Mouse (Mus musculus): ENCODE measurements at regions not wholly inside any gene's neighbourhood (a gene's known extent, or its start where the extent isn't known, plus 50 kb on each side); places are given as distances from the start of the nearest gene placed in this dataset.
A peak's percentile ranks its signal among the peaks of the same experiment; 100 is the strongest.

DNA sequence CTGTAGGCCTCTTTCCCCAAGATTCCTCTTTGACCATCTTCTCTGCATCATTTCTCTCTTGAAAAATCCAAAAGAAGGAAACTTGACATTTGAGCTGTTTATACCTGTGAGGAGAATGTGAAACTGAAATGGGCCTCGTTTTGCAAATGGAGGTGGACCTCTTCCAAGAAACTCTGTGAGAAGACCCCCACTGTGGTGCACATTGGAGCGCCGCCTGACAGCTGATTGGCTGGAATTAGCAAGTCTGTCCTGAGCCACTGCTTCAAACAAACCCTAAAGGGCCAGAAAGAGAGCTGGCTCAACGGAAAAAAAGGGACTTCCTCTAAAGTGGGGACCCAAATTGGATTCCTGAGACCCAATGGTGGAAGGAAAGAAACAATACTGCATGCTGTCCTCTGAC is 250.9 kb upstream of the Trpc7 start:
- H3K4me2 ChIP-seq (ENCODE audit: low read depth, severe bottlenecking), result no peak overlapping the region
- H3K27me3 ChIP-seq (ENCODE audit: control insufficient read depth, insufficient read depth, low read length), result no peaks in the 10 kb centered on the region
- 43% methylated on average over 4 of the region's 4 CpGs for WGBS
- ATAC-seq (ENCODE audit: insufficient number of reproducible peaks, low FRiP score, low TSS enrichment, low read depth), result no peak
- no peak for DNase-seq (ENCODE audit: low spot score)
- no peaks in the 10 kb centered on the region for H3K9me3 ChIP-seq (ENCODE audit: control insufficient read depth, low read length)
- no peaks in the 10 kb centered on the region for H3K36me3 ChIP-seq (ENCODE audit: control insufficient read depth, insufficient read depth, low read length)
- peaks cover 5% of the 10 kb centered on the region; the same call in 1 of the 2 replicates for H3K4me1 ChIP-seq (ENCODE audit: control insufficient read depth, insufficient read depth, low read length)
- no peak overlapping the region for H3K27ac ChIP-seq (replicated peaks; ENCODE audit: low read depth, low read length)
- no peak overlapping the region for H3K4me3 ChIP-seq (ENCODE audit: low read depth, low read length)
- no peak overlapping the region for H3K9ac ChIP-seq (ENCODE audit: low read length)

DNA sequence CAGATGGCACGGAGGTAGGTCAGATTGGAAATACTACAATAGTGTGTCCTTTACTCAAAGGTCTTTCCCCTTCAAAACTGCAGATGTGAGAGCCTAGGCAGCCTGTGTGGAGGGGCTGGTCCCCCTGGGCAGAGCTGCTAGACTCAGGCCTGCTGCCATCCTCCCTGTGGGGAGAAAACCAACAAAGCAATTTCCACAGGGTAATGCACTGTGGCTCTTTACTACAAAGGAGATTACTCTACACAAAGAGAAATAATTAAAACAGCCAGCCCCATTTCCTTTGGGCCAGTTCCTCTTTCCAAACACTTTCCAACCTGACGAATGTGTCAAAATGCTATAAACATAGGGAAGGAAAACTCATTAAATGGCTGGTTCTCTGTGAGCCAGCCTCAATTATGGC is 250.0 kb upstream of the Trpc7 start:
- Histone ChIP-seq H3K36me3 (ENCODE audit: control insufficient read depth, insufficient read depth, low read length) (no peaks in the 10 kb centered on the region), H3K27me3 (ENCODE audit: control insufficient read depth, insufficient read depth, low read length) (no peaks in the 10 kb centered on the region), H3K4me1 (ENCODE audit: control insufficient read depth, insufficient read depth, low read length) (peaks cover 5% of the 10 kb centered on the region; the same call in 1 of the 2 replicates), H3K4me2 (ENCODE audit: low read depth, severe bottlenecking) (no peak overlapping the region), H3K9me3 (ENCODE audit: control insufficient read depth, low read length) (no peaks in the 10 kb centered on the region), H3K27ac (replicated peaks; ENCODE audit: low read depth, low read length) (peak overlapping the region; percentile 24), H3K4me3 (ENCODE audit: low read depth, low read length) (no peak overlapping the region), H3K9ac (ENCODE audit: low read length) (no peak overlapping the region)
- WGBS, result 25% methylated on average over 2 of the region's 2 CpGs
- ATAC-seq (ENCODE audit: insufficient number of reproducible peaks, low FRiP score, low TSS enrichment, low read depth) (no peak), DNase-seq (ENCODE audit: low spot score) (peak; percentile 41)

DNA sequence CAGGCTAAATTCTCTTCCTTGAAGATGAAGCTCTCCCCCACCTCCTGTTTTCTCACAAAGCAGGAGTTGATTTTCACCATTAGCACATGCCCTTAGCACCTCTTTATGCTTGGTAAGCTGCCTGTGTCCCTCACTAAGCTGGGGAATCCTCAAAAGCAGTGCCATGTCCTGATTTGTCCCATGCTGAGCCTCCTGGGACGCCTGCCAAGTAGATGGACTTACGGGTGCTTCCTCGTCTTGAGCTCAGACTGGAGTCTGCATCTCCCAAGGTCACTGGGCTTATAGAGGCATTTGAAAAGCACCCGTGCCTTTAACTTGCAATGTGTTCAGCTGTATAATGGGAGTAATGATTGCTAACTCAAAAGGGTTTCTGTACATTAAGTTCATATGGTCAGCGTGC is 247.1 kb upstream of the Trpc7 start:
- DNase-seq (ENCODE audit: low spot score) (no peak), ATAC-seq (ENCODE audit: insufficient number of reproducible peaks, low FRiP score, low TSS enrichment, low read depth) (no peak)
- 72% methylated on average over 5 of the region's 5 CpGs for WGBS
- no peaks in the 10 kb centered on the region for H3K9me3 ChIP-seq (ENCODE audit: control insufficient read depth, low read length)
- H3K4me1 ChIP-seq (ENCODE audit: control insufficient read depth, insufficient read depth, low read length), result peaks cover 5% of the 10 kb centered on the region; the same call in 1 of the 2 replicates
- no peak overlapping the region for H3K4me3 ChIP-seq (ENCODE audit: low read depth, low read length)
- no peaks in the 10 kb centered on the region for H3K27me3 ChIP-seq (ENCODE audit: control insufficient read depth, insufficient read depth, low read length)
- no peak overlapping the region for H3K9ac ChIP-seq (ENCODE audit: low read length)
- no peak overlapping the region for H3K4me2 ChIP-seq (ENCODE audit: low read depth, severe bottlenecking)
- no peak overlapping the region for H3K27ac ChIP-seq (replicated peaks; ENCODE audit: low read depth, low read length)
- H3K36me3 ChIP-seq (ENCODE audit: control insufficient read depth, insufficient read depth, low read length), result no peaks in the 10 kb centered on the region

DNA sequence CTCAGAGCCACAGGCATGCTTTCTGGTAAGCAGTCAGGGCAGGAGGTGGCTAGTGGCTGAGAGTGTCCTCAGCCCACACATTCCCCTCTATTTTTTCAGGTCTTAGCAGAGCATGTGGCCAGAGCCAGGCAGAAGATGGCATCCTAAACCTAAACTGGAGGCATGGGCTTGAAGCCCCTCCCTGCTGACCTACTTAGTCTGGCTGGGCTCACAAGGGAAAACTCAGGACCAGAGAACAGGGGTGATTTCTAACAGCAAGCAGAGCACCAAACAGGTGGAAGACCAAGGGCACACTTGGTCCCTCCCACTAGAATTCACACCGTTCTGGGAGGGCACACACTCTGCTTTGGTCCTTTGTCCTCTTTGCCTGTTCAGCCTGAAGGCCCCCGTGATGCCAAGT is 246.6 kb upstream of the Trpc7 start:
- Histone ChIP-seq H3K27me3 (ENCODE audit: control insufficient read depth, insufficient read depth, low read length) (no peaks in the 10 kb centered on the region), H3K9ac (ENCODE audit: low read length) (no peak overlapping the region), H3K4me1 (ENCODE audit: control insufficient read depth, insufficient read depth, low read length) (peaks cover 5% of the 10 kb centered on the region; the same call in 1 of the 2 replicates), H3K27ac (replicated peaks; ENCODE audit: low read depth, low read length) (no peak overlapping the region), H3K9me3 (ENCODE audit: control insufficient read depth, low read length) (no peaks in the 10 kb centered on the region), H3K4me2 (ENCODE audit: low read depth, severe bottlenecking) (no peak overlapping the region), H3K36me3 (ENCODE audit: control insufficient read depth, insufficient read depth, low read length) (no peaks in the 10 kb centered on the region), H3K4me3 (ENCODE audit: low read depth, low read length) (no peak overlapping the region)
- 22% methylated on average over 2 of the region's 2 CpGs for whole genome bisulfite sequencing
- no peak for ATAC-seq (ENCODE audit: insufficient number of reproducible peaks, low FRiP score, low TSS enrichment, low read depth)
- no peak for DNase-seq (ENCODE audit: low spot score)

DNA sequence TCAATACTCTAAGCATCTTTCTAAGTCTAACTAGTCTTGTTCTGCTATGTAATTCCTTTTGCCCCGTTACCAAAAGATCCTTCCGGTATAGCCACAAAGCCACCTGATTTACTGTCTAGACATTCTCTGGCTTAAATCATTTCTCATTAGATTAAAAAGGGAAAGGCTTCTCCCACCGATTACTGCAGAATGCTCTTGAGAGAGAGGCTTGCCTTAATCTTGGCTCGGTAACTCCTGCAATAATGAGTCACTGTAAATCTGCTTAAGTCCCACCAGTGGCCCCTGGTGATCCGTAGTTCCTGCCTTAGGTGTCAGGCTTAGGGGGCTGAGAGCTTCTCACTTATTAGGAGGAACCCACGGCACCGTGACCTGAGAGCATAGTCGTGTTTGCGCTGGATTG is 220.1 kb upstream of the Trpc7 start:
- 52% methylated on average over 9 of the region's 9 CpGs for WGBS
- no peak overlapping the region for H3K9ac ChIP-seq (ENCODE audit: low read length)

DNA sequence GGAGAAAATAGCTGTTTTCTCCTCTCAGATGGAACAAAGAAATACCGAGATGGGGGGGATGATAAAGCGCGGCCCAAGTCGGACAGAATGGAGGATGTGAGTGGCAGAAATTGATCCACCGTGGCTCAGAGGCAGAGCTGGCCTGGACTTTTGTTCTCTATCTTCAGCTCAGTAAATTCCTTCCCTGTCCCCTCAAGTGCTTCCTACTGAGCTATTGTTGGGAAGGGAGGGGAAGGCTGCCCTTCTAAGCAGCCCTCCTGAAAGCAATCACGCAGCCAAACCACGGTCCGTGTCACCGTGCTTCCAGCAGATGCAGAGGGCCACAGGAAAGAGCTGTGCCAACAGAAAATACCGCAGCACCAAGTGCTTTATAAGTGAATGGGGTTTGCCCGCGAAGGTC is 212.2 kb upstream of the Trpc7 start:
- Histone ChIP-seq H3K4me2 (ENCODE audit: low read depth, severe bottlenecking) (no peak overlapping the region), H3K27me3 (ENCODE audit: control insufficient read depth, insufficient read depth, low read length) (no peaks in the 10 kb centered on the region), H3K9ac (ENCODE audit: low read length) (no peak overlapping the region), H3K9me3 (ENCODE audit: control insufficient read depth, low read length) (no peaks in the 10 kb centered on the region), H3K4me1 (ENCODE audit: control insufficient read depth, insufficient read depth, low read length) (no peaks in the 10 kb centered on the region), H3K27ac (replicated peaks; ENCODE audit: low read depth, low read length) (no peak overlapping the region), H3K4me3 (ENCODE audit: low read depth, low read length) (no peak overlapping the region), H3K36me3 (ENCODE audit: control insufficient read depth, insufficient read depth, low read length) (no peaks in the 10 kb centered on the region)
- DNase-seq (ENCODE audit: low spot score), result no peak
- WGBS, result 29% methylated on average over 12 of the region's 12 CpGs
- ATAC-seq (ENCODE audit: insufficient number of reproducible peaks, low FRiP score, low TSS enrichment, low read depth), result no peak

More for the DNA sequence above, 220.1 kb upstream of the Trpc7 start:
- DNase-seq (ENCODE audit: low spot score) (no peak), ATAC-seq (ENCODE audit: insufficient number of reproducible peaks, low FRiP score, low TSS enrichment, low read depth) (no peak)
- no peak overlapping the region for H3K27ac ChIP-seq (replicated peaks; ENCODE audit: low read depth, low read length)
- H3K36me3 ChIP-seq (ENCODE audit: control insufficient read depth, insufficient read depth, low read length), result no peaks in the 10 kb centered on the region
- no peak overlapping the region for H3K4me3 ChIP-seq (ENCODE audit: low read depth, low read length)
- H3K9me3 ChIP-seq (ENCODE audit: control insufficient read depth, low read length), result no peaks in the 10 kb centered on the region
- no peaks in the 10 kb centered on the region for H3K27me3 ChIP-seq (ENCODE audit: control insufficient read depth, insufficient read depth, low read length)
- H3K4me2 ChIP-seq (ENCODE audit: low read depth, severe bottlenecking), result no peak overlapping the region
- no peaks in the 10 kb centered on the region for H3K4me1 ChIP-seq (ENCODE audit: control insufficient read depth, insufficient read depth, low read length)

DNA sequence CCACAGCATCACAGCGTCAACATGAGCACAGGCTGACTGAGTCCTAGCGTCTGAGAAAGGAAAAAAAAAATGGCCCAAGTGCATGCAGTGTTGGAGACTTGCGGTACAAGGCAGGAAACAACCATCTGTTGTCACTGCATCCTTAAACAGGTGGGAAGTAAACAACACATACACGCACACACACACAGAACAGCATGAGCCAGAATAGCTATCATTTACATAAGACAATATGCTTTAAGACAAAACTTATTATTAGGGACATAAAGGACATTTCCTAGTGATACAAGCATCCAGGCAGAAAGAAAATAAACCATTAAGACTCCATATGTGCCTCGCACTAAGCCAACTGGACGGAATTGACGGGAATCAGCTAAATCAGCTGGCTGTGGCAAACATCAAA is 203.8 kb upstream of the Trpc7 start:
- Histone ChIP-seq H3K27me3 (ENCODE audit: control insufficient read depth, insufficient read depth, low read length) (no peaks in the 10 kb centered on the region), H3K4me3 (ENCODE audit: low read depth, low read length) (no peak overlapping the region), H3K4me2 (ENCODE audit: low read depth, severe bottlenecking) (no peak overlapping the region), H3K4me1 (ENCODE audit: control insufficient read depth, insufficient read depth, low read length) (no peaks in the 10 kb centered on the region), H3K36me3 (ENCODE audit: control insufficient read depth, insufficient read depth, low read length) (no peaks in the 10 kb centered on the region), H3K27ac (replicated peaks; ENCODE audit: low read depth, low read length) (no peak overlapping the region), H3K9me3 (ENCODE audit: control insufficient read depth, low read length) (no peaks in the 10 kb centered on the region), H3K9ac (ENCODE audit: low read length) (no peak overlapping the region)
- DNase-seq (ENCODE audit: low spot score) (no peak), ATAC-seq (ENCODE audit: insufficient number of reproducible peaks, low FRiP score, low TSS enrichment, low read depth) (no peak)
- WGBS, result 89% methylated on average over 7 of the region's 7 CpGs

DNA sequence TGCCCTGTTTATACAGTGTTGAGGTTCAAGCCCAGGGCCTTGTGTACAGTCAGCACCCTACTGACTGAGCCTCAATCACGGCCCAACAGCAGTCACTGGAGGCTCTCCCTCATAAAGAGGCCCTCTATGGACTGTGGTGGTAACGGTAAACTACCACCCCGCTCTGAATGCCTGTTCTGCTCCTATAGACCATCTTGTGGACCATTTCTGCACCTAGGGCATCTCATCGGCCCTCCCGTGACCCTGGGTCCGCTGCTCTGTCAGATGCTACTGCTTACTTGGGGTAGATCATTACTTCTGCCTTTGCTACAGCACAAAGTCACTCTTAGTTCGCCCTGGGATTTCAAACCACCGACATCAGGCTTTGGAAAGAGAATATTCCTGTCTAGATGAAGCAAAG is 196.1 kb upstream of the Trpc7 start:
- no peak for DNase-seq (ENCODE audit: low spot score)
- WGBS, result 91% methylated on average over 8 of the region's 8 CpGs
- no peaks in the 10 kb centered on the region for H3K4me1 ChIP-seq (ENCODE audit: control insufficient read depth, insufficient read depth, low read length)

DNA sequence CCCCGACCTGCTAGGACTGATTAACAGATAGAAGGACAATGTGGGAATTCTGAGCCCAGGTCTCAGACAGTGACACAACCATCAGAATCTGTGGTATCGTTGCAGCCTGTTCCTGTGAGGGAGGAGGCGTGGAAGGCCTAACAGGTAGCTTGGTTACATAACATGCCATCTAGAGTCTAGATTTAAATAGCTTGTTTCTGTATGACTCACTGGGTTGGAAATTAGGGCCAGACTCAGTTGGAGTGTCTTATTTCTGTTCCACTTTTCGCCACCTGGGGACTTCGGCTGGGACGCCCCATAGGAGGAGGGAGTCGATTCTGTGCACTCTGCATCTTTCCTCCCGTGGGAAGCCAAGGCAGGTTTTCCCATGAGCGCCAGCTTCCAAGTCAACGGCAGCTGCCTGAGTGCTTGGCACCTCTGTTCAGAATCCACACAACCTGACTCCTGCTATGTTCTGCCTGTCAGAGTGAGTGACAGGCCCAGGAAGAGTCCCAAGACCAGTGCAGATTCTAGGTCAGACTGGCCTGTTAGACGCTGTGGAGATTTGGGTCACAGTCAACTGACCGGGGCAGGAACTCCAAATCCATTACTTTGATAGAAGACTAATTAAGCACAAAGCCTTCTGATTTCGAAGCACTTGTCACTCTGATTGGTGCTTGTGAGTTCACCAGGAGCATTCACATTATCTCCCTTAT is 193.7 kb upstream of the Trpc7 start:
- no peaks in the 10 kb centered on the region for H3K36me3 ChIP-seq (ENCODE audit: control insufficient read depth, insufficient read depth, low read length)
- WGBS, result 86% methylated on average over 13 of the region's 13 CpGs
- no peak overlapping the region for H3K4me2 ChIP-seq (ENCODE audit: low read depth, severe bottlenecking)
- DNase-seq (ENCODE audit: low spot score) (no peak), ATAC-seq (ENCODE audit: insufficient number of reproducible peaks, low FRiP score, low TSS enrichment, low read depth) (no peak)
- H3K9me3 ChIP-seq (ENCODE audit: control insufficient read depth, low read length), result no peaks in the 10 kb centered on the region
- no peak overlapping the region for H3K4me3 ChIP-seq (ENCODE audit: low read depth, low read length)
- H3K27me3 ChIP-seq (ENCODE audit: control insufficient read depth, insufficient read depth, low read length), result no peaks in the 10 kb centered on the region
- no peaks in the 10 kb centered on the region for H3K4me1 ChIP-seq (ENCODE audit: control insufficient read depth, insufficient read depth, low read length)
- H3K9ac ChIP-seq (ENCODE audit: low read length), result no peak overlapping the region
- no peak overlapping the region for H3K27ac ChIP-seq (replicated peaks; ENCODE audit: low read depth, low read length)

More for the DNA sequence above, 196.1 kb upstream of the Trpc7 start:
- Histone ChIP-seq H3K4me3 (ENCODE audit: low read depth, low read length) (no peak overlapping the region), H3K27ac (replicated peaks; ENCODE audit: low read depth, low read length) (no peak overlapping the region), H3K4me2 (ENCODE audit: low read depth, severe bottlenecking) (no peak overlapping the region), H3K36me3 (ENCODE audit: control insufficient read depth, insufficient read depth, low read length) (no peaks in the 10 kb centered on the region), H3K9me3 (ENCODE audit: control insufficient read depth, low read length) (no peaks in the 10 kb centered on the region), H3K27me3 (ENCODE audit: control insufficient read depth, insufficient read depth, low read length) (no peaks in the 10 kb centered on the region), H3K9ac (ENCODE audit: low read length) (no peak overlapping the region)
- no peak for ATAC-seq (ENCODE audit: insufficient number of reproducible peaks, low FRiP score, low TSS enrichment, low read depth)
